Comparison of ENCODE assay signal across 10 mouse cellular contexts in genomic region chr19:26891306-26891964, GRCm38 (mm10). TPM values are rescaled to one million over a fixed set of nuclear protein-coding genes. Genes with fewer than 3 reads are reported as not detected.
DNase-seq lines count a peak whose midpoint lies in the region; ATAC-seq lines count a peak whose summit lies in the region.
"Had no signal": no experiment of that assay in that cellular context is flagged by ENCODE, and none has a peak within 500 bp of the region (broad histone marks: within the 10 kb centered on the region; RNA-seq: fewer than 3 reads in every experiment).

No protein-coding gene starts in this region.

- 71% methylated on average over 9 of the region's 9 CpGs for WGBS in heart, embryonic 11.5 days (ENCODE audit: insufficient replicate concordance)
- WGBS in lung, embryonic 16.5 days, result 33% methylated on average over 9 of the region's 9 CpGs

- no peak overlapping the region for H3K4me2 ChIP-seq in heart, embryonic 11.5 days
- no peak overlapping the region for H3K4me2 ChIP-seq in lung, embryonic 16.5 days (ENCODE audit: low read depth, low read length)

- intact Hi-C loops in heart, postnatal 14 days (cut with DNase I), result no loop called here

- no peaks in the 10 kb centered on the region for H3K4me1 ChIP-seq in heart, embryonic 11.5 days (ENCODE audit: control insufficient read depth, insufficient read depth, low read length)
- peaks cover 8% of the 10 kb centered on the region; the same call in 1 of the 2 replicates for H3K4me1 ChIP-seq in lung, embryonic 16.5 days (replicated peaks; ENCODE audit: control insufficient read depth, insufficient read depth, low read length)

- H3K36me3 ChIP-seq in heart, embryonic 11.5 days (ENCODE audit: control insufficient read depth, insufficient read depth, low read length), result no peaks in the 10 kb centered on the region
- no peaks in the 10 kb centered on the region for H3K36me3 ChIP-seq in lung, embryonic 16.5 days (ENCODE audit: control insufficient read depth, insufficient read depth, low read length)

- no peak overlapping the region for H3K9ac ChIP-seq in heart, embryonic 11.5 days (ENCODE audit: low read depth, low read length)
- no peak overlapping the region for H3K9ac ChIP-seq in lung, embryonic 16.5 days (ENCODE audit: low read length)

- H3K9me3 ChIP-seq in heart, embryonic 11.5 days (replicated peaks; ENCODE audit: control insufficient read depth, low read length), result no peaks in the 10 kb centered on the region
- H3K9me3 ChIP-seq in lung, embryonic 16.5 days (ENCODE audit: control insufficient read depth, low read length), result no peaks in the 10 kb centered on the region; the same call in 1 of the 2 replicates

- peak; percentile 50 to 59 for DNase-seq in heart, adult 18-20 months
- DNase-seq in adrenal gland, postnatal 14 days, result peak; percentile 74
- DNase-seq in heart, postnatal 14 days, result peak; percentile 35 to 55
- no peak for DNase-seq in spleen, postnatal 10 days (ENCODE audit: low spot score in 2 of 2)
- no peak for DNase-seq in urinary bladder, adult 2 months (ENCODE audit: low spot score)

- H3K27ac ChIP-seq in heart, embryonic 11.5 days (ENCODE audit: low read depth, low read length), result no peak overlapping the region
- peak overlapping the region; percentile 88 for H3K27ac ChIP-seq in lung, embryonic 16.5 days (ENCODE audit: low read length)

- no peaks in the 10 kb centered on the region for H3K27me3 ChIP-seq in heart, embryonic 11.5 days (ENCODE audit: control insufficient read depth, insufficient read depth, low read length)
- H3K27me3 ChIP-seq in lung, embryonic 16.5 days (ENCODE audit: control insufficient read depth, insufficient read depth, low read depth, low read length), result no peaks in the 10 kb centered on the region

- H3K4me3 ChIP-seq in heart, embryonic 11.5 days (ENCODE audit: low read depth, low read length), result no peak overlapping the region
- H3K4me3 ChIP-seq in lung, embryonic 16.5 days (ENCODE audit: low read length), result no peak overlapping the region

- ATAC-seq in heart, embryonic 11.5 days (replicated peaks; ENCODE audit: insufficient number of reproducible peaks, low FRiP score, low TSS enrichment), result no peak
- ATAC-seq in lung, embryonic 16.5 days (ENCODE audit: low read depth), result peak; percentile 88
- ATAC-seq in megakaryocyte-erythroid progenitor cell, adult 5-6 weeks (replicated peaks; ENCODE audit: low FRiP score, low TSS enrichment, poor library complexity, severe bottlenecking), result no peak

RNA-seq across cellular contexts. Expression of gene Gm815, which starts 5.8 kb away (rescaled TPM):
- not detected for total RNA-seq in heart, adult 18-20 months (2021)
- not detected in 2 replicates for polyA plus RNA-seq in heart, embryonic 11.5 days (2014; fragmentation: Nextera tagmentation; extraction: Ambion mirVana)
- not detected in 2 replicates for total RNA-seq in adrenal gland, postnatal 14 days (2021)
- not detected for total RNA-seq in heart, postnatal 14 days (2021)
- polyA plus RNA-seq in lung, embryonic 16.5 days (2015; fragmentation: Nextera tagmentation; extraction: Ambion mirVana), result 0.34 and 0.82 TPM in 2 replicates
- not detected in 2 replicates for total RNA-seq in megakaryocyte-erythroid progenitor cell, adult 5-6 weeks (2014; fragmentation: Nextera tagmentation)
- not detected in 2 replicates for total RNA-seq in megakaryocyte-erythroid progenitor cell, adult 5-6 weeks (2017)
- polyA plus RNA-seq in urinary bladder, adult 2 months (2012; rRNA removed), result not detected in 2 replicates
- total RNA-seq: common myeloid progenitor, adult 5-6 weeks; layer of hippocampus, adult 18-20 months had no signal

Comparison
In these comparisons a context has a peak if more than half of its experiments do, and no peak if none do; other contexts are left out.
1. DNase-seq: peak in heart, adult 18-20 months (2 of 2), adrenal gland, postnatal 14 days (single experiment) and heart, postnatal 14 days (2 of 2); none in spleen, postnatal 10 days (0 of 2) and urinary bladder, adult 2 months (single experiment).